Mouse (Mus musculus): ENCODE measurements at regions not wholly inside any gene's neighbourhood (a gene's known extent, or its start where the extent isn't known, plus 50 kb on each side); places are given as distances from the start of the nearest gene placed in this dataset.

GRCm38 (mm10) chr16:77885060-77885679 is 283.3 kb upstream of the Gm11146 start:
- Histone ChIP-seq H3K27ac (no peak overlapping the region), H3K4me1 (no peaks in the 10 kb centered on the region), H3K9me3 (no peaks in the 10 kb centered on the region), H3K9ac (no peak overlapping the region), H3K27me3 (no peaks in the 10 kb centered on the region), H3K36me3 (no peaks in the 10 kb centered on the region), H3K4me3 (no peak overlapping the region), H3K4me2 (peak overlapping the region; percentile 22; the same call in 1 of the 2 replicates)
- WGBS, result 27% methylated on average over 15 of the region's 15 CpGs
- no peak for ATAC-seq (ENCODE audit: insufficient number of reproducible peaks, low FRiP score, low TSS enrichment, low read depth)

GRCm38 (mm10) chr16:77884495-77884894 is 282.6 kb upstream of the Gm11146 start:
- no peak overlapping the region for H3K4me2 ChIP-seq
- no peak for ATAC-seq (ENCODE audit: insufficient number of reproducible peaks, low FRiP score, low TSS enrichment, low read depth)
- no peaks in the 10 kb centered on the region for H3K27me3 ChIP-seq
- no peak overlapping the region for H3K27ac ChIP-seq
- H3K4me1 ChIP-seq, result no peaks in the 10 kb centered on the region
- WGBS, result 81% methylated on average over 9 of the region's 9 CpGs
- H3K9me3 ChIP-seq, result no peaks in the 10 kb centered on the region
- H3K9ac ChIP-seq, result no peak overlapping the region
- H3K4me3 ChIP-seq, result no peak overlapping the region
- H3K36me3 ChIP-seq, result no peaks in the 10 kb centered on the region

DNA sequence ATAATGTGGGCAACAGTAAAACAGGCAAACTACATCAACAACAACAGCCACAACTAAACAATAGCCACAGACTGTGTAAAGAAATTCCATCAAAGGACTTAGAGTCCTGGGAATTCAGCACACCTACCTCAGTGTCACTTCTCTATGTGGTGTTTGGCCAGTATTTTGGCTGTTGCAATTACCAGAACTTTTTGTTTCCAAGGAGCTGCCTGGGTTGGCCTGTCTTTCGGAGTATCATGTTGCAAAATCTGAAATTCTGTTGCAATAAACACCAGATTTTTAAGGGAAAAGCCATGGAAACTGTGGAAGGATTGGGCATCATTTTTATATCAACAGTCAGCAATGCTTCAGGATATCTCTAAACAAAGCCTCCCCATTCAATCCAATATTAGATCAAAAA is 275.1 kb upstream of the Gm11146 start:
- Histone ChIP-seq H3K36me3 (no peaks in the 10 kb centered on the region), H3K4me2 (no peak overlapping the region), H3K27ac (no peak overlapping the region), H3K27me3 (no peaks in the 10 kb centered on the region), H3K4me1 (no peaks in the 10 kb centered on the region), H3K9ac (no peak overlapping the region), H3K4me3 (no peak overlapping the region), H3K9me3 (no peaks in the 10 kb centered on the region)
- no peak for ATAC-seq (ENCODE audit: insufficient number of reproducible peaks, low FRiP score, low TSS enrichment, low read depth)
- 89% methylated on average over 1 of the region's 1 CpGs for WGBS

- Histone ChIP-seq H3K36me3 (no peaks in the 10 kb centered on the region), H3K4me2 (no peak overlapping the region), H3K4me1 (no peaks in the 10 kb centered on the region), H3K9me3 (no peaks in the 10 kb centered on the region), H3K4me3 (no peak overlapping the region), H3K27me3 (no peaks in the 10 kb centered on the region), H3K27ac (no peak overlapping the region), H3K9ac (no peak overlapping the region)
- 44% methylated on average over 5 of the region's 5 CpGs for WGBS
- no peak for ATAC-seq (ENCODE audit: insufficient number of reproducible peaks, low FRiP score, low TSS enrichment, low read depth)
Observed at GRCm38 (mm10) chr16:77863246-77863645, 261.4 kb upstream of the Gm11146 start.

DNA sequence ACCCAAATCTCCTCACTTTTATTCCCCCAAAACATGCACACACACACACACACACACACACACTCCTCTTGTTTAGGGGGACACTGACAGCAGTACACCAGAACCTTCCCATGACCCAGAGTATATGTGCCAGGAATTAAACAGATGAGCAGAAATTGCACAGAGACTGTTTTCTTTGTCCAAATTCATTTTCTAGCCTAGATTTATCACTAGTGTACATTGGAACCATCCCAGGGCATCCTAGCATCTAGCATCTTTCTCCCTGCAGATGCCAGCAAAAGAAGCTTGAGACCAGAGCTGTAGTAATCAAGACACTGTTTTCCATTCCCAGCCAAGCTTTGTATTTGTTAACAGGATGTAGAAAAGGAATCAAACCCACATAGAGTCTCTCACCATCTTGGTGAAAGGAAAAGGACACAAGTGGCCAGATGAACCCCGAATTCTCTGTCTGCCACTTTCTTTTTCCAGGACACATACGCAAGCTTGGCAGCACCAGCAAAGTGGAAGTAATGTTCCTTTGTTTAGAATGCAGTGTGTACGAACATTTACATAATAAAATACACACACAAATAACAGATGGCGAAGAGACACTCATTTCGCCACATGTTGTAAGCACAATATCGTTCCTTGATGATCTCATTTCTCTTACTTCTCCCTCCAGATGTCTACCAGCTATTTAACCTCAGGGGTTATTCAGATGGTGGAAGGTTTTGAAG is 250.3 kb upstream of the Gm11146 start:
- no peak overlapping the region for H3K4me3 ChIP-seq
- H3K4me2 ChIP-seq, result no peak overlapping the region
- H3K36me3 ChIP-seq, result no peaks in the 10 kb centered on the region
- no peak for ATAC-seq (ENCODE audit: insufficient number of reproducible peaks, low FRiP score, low TSS enrichment, low read depth)
- H3K9me3 ChIP-seq, result no peaks in the 10 kb centered on the region
- no peak overlapping the region for H3K9ac ChIP-seq
- WGBS, result 82% methylated on average over 6 of the region's 6 CpGs
- no peak overlapping the region for H3K27ac ChIP-seq
- no peaks in the 10 kb centered on the region for H3K4me1 ChIP-seq
- H3K27me3 ChIP-seq, result no peaks in the 10 kb centered on the region

GRCm38 (mm10) chr16:77851206-77852065 is 249.5 kb upstream of the Gm11146 start:
- 70% methylated on average over 13 of the region's 13 CpGs for WGBS
- Histone ChIP-seq H3K27me3 (no peaks in the 10 kb centered on the region), H3K9ac (no peak overlapping the region), H3K36me3 (no peaks in the 10 kb centered on the region), H3K4me3 (no peak overlapping the region), H3K9me3 (no peaks in the 10 kb centered on the region), H3K4me2 (no peak overlapping the region), H3K27ac (no peak overlapping the region), H3K4me1 (no peaks in the 10 kb centered on the region)
- ATAC-seq (ENCODE audit: insufficient number of reproducible peaks, low FRiP score, low TSS enrichment, low read depth), result no peak

DNA sequence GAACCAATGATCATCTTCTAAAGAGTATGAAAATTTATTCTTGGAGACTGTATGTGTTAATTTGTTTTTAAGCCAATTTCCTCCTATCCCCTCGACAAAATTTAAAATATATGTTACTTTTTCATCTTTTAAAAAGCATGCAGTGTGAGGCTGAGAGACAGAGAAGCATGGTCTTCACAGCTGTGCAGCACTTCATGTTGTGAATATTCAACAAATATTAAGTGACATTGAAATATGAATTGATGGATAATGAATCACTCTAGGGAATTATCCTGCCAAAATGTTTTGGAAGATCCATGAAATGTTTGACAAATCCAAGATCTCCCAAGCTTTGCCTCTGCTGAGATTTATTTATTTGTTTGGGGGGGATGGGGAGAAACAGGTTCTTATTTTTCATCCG is 233.9 kb upstream of the Gm11146 start:
- ATAC-seq (ENCODE audit: insufficient number of reproducible peaks, low FRiP score, low TSS enrichment, low read depth), result no peak
- no peaks in the 10 kb centered on the region for H3K36me3 ChIP-seq
- H3K4me1 ChIP-seq, result no peaks in the 10 kb centered on the region
- H3K9me3 ChIP-seq, result no peaks in the 10 kb centered on the region
- H3K27me3 ChIP-seq, result no peaks in the 10 kb centered on the region
- H3K9ac ChIP-seq, result no peak overlapping the region
- 80% methylated on average over 2 of the region's 2 CpGs for WGBS
- no peak overlapping the region for H3K27ac ChIP-seq
- H3K4me2 ChIP-seq, result no peak overlapping the region
- no peak overlapping the region for H3K4me3 ChIP-seq

DNA sequence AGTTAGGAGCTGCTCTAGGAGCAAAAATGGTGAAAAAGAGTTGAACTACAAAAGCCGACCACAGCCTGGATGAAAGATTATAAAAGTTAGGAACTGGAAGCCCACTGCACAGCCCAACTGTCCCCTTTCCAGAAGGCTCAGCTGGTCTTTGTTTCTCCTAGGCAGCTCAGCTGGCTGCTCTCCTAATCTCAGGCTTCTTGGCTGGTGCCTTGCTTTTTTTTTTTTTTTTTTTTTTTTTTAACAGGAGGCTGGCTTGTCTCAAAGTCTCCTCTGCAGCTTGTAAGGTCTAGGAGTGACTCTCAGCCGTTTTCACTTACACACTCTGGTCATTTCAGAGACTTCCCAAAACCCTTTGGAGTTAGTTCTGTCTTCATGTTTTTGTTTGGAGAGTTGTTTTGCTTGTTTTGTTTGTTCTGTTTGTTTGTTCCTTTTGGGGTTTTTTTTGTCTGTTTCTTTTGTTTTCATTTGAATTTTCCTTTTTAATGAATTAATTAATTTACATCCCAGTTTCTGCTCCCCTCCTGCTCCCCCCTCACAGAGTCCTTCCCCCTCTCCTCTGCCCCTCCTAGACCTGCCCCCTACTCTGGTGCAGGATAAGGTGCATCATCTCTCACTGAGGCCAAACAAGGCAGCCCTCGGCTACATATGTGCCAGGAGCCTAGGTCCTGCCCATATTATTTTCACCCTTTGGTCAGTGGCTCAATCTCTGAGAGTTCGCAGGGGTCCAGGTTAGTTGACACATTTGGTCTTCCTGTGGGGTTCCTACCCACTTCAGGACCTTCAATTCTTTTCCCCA is 225.6 kb upstream of the Gm11146 start:
- Histone ChIP-seq H3K4me2 (no peak overlapping the region), H3K27ac (no peak overlapping the region), H3K27me3 (no peaks in the 10 kb centered on the region), H3K4me3 (no peak overlapping the region), H3K36me3 (no peaks in the 10 kb centered on the region), H3K9ac (no peak overlapping the region), H3K4me1 (no peaks in the 10 kb centered on the region), H3K9me3 (no peaks in the 10 kb centered on the region)
- no peak for ATAC-seq (ENCODE audit: insufficient number of reproducible peaks, low FRiP score, low TSS enrichment, low read depth)
- WGBS, result 61% methylated on average over 4 of the region's 4 CpGs

DNA sequence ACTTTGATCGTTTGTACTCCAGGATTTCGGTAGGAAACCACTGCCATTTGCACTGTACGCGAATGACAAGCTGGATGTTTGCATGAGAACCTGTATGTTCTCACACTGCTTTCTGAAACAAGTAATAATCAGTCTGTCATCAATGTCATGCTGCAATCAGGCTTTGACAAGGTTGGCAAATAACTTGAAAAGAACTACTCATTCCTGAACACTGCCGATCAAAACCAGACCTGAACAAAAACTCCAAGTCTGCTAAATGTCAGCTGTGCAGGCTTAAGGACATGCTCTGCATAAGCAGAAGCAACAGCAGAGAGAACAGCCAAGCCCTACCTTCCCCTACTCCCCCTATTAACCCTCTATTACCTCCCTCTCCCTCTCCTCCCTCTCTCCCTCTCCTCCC is 197.8 kb upstream of the Gm11146 start:
- Histone ChIP-seq H3K4me3 (no peak overlapping the region), H3K9ac (no peak overlapping the region), H3K27me3 (no peaks in the 10 kb centered on the region), H3K27ac (no peak overlapping the region), H3K9me3 (no peaks in the 10 kb centered on the region), H3K36me3 (no peaks in the 10 kb centered on the region), H3K4me2 (no peak overlapping the region), H3K4me1 (no peaks in the 10 kb centered on the region)
- 56% methylated on average over 5 of the region's 5 CpGs for whole genome bisulfite sequencing
- no peak for ATAC-seq (ENCODE audit: insufficient number of reproducible peaks, low FRiP score, low TSS enrichment, low read depth)

GRCm38 (mm10) chr16:77796926-77797325 is 195.0 kb upstream of the Gm11146 start:
- no peak overlapping the region for H3K4me3 ChIP-seq
- H3K27ac ChIP-seq, result no peak overlapping the region
- H3K36me3 ChIP-seq, result no peaks in the 10 kb centered on the region
- no peak for ATAC-seq (ENCODE audit: insufficient number of reproducible peaks, low FRiP score, low TSS enrichment, low read depth)
- no peaks in the 10 kb centered on the region for H3K27me3 ChIP-seq
- no peak overlapping the region for H3K4me2 ChIP-seq
- WGBS, result 64% methylated on average over 4 of the region's 4 CpGs
- H3K4me1 ChIP-seq, result no peaks in the 10 kb centered on the region
- no peak overlapping the region for H3K9ac ChIP-seq
- no peaks in the 10 kb centered on the region for H3K9me3 ChIP-seq

DNA sequence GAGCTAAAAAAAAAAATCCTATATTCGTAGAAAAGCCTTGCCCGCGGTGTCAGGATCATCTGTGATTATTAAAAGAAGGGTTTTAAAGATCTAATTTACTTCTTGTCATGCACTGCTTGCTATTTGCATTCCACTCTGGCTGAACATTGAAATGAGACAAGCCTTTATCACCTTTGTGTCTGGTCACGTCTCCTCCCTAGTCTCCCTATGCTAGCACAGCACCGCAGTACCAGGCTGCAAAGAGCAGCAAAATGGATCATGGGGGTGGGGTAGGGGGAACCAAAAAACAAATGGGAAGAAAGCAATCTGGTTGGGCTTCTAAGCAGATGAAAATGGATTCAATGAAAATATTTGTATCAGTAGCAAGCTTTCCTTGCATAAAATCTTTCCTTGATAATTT is 187.8 kb upstream of the Gm11146 start:
- 85% methylated on average over 5 of the region's 5 CpGs for WGBS

More for the DNA sequence above, 187.8 kb upstream of the Gm11146 start:
- no peak overlapping the region for H3K4me2 ChIP-seq
- no peaks in the 10 kb centered on the region for H3K36me3 ChIP-seq
- no peaks in the 10 kb centered on the region for H3K4me1 ChIP-seq
- H3K9ac ChIP-seq, result no peak overlapping the region
- ATAC-seq (ENCODE audit: insufficient number of reproducible peaks, low FRiP score, low TSS enrichment, low read depth), result no peak
- H3K4me3 ChIP-seq, result no peak overlapping the region
- no peak overlapping the region for H3K27ac ChIP-seq
- no peaks in the 10 kb centered on the region for H3K27me3 ChIP-seq
- H3K9me3 ChIP-seq, result no peaks in the 10 kb centered on the region
